20 mouse cellular contexts compared by ENCODE assay signal in the genomic region with DNA sequence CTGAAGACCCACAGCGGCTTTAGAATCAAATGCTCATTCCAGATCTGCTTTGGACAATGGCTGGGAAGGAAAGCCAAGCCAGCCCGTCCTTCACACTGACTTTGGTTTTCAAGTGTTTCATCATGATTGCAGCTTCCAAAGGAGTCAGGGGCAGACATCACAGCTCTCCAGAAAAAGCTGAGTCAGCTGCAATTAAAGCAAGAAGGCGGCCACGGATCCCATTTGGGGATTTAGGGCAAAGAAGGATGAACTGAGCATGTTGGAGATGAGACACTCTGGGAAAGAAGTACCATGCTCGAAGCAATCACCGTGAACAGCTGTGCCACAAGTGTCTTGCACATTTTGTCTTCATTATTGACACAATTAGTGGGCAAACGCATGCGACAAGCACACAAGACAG.
DNase-seq lines count a peak whose midpoint lies in the region; TF ChIP-seq lines count a peak whose summit lies in the region.
"Had no signal": no experiment of that assay in that cellular context is flagged by ENCODE, and none has a peak within 500 bp of the region (broad histone marks: within the 10 kb centered on the region; RNA-seq: fewer than 3 reads in every experiment).

No protein-coding gene starts in this region.

- H3K27me3 ChIP-seq in thymus, adult 2 months (ENCODE audit: control insufficient read depth, insufficient read depth, low read length) = no peaks in the 10 kb centered on the region
- H3K27me3 ChIP-seq: embryonic facial prominence, embryonic 13.5 days; embryonic facial prominence, embryonic 15.5 days; forebrain, embryonic 12.5 days had no signal

- H3K9me3 ChIP-seq in ES-E14 (ENCODE audit: control insufficient read depth, insufficient read depth, low read depth, low read length) = no peaks in the 10 kb centered on the region
- H3K9me3 ChIP-seq: embryonic facial prominence, embryonic 13.5 days; embryonic facial prominence, embryonic 15.5 days; forebrain, embryonic 10.5 days; forebrain, embryonic 12.5 days had no signal

- in situ Hi-C loops in ES-E14 (cut with MboI; ENCODE audit: low sequenced_read_pairs in 2 of 2, unreplicated experiment in 2 of 2) = no loop called here

- peak overlapping the region; percentile 68 for H3K27ac ChIP-seq in left cerebral cortex, adult 2 months
- no peak overlapping the region for H3K27ac ChIP-seq in ES-E14 (ENCODE audit: insufficient read depth, low read depth, low read length, poor library complexity, severe bottlenecking)
- H3K27ac ChIP-seq in cortical plate, adult 2 months (ENCODE audit: insufficient read depth, low read length) = peak overlapping the region; percentile 69
- no peak overlapping the region for H3K27ac ChIP-seq in thymus, adult 2 months (ENCODE audit: control insufficient read depth, insufficient read depth, low read length)
- H3K27ac ChIP-seq: embryonic facial prominence, embryonic 13.5 days; embryonic facial prominence, embryonic 15.5 days; forebrain, embryonic 10.5 days; forebrain, embryonic 12.5 days had no signal

- no peak for TF ChIP-seq POLR2A in cortical plate, adult 2 months (IDR thresholded peaks at IDR 0.05; ENCODE audit: extremely low read depth, insufficient read depth, low read length)
- TF ChIP-seq POLR2A in thymus, adult 2 months (IDR thresholded peaks at IDR 0.05; ENCODE audit: control insufficient read depth, extremely low read depth, insufficient read depth, low read length, poor library complexity) = no peak

- no peak for TF ChIP-seq CTCF in left cerebral cortex, adult 2 months (IDR thresholded peaks at IDR 0.05)
- TF ChIP-seq CTCF in cortical plate, adult 2 months (IDR thresholded peaks at IDR 0.05; ENCODE audit: extremely low read depth, insufficient read depth, low read length) = no peak
- no peak for TF ChIP-seq CTCF in thymus, adult 2 months (IDR thresholded peaks at IDR 0.05; ENCODE audit: borderline replicate concordance, control insufficient read depth, extremely low read depth, insufficient read depth, low read length, poor library complexity)

- no peaks in the 10 kb centered on the region for H3K36me3 ChIP-seq in ES-E14 (ENCODE audit: control insufficient read depth, insufficient read depth, low read length, poor library complexity, severe bottlenecking)
- H3K36me3 ChIP-seq in thymus, adult 2 months (ENCODE audit: control insufficient read depth, insufficient read depth, low read length) = no peaks in the 10 kb centered on the region
- H3K36me3 ChIP-seq: embryonic facial prominence, embryonic 13.5 days; embryonic facial prominence, embryonic 15.5 days; forebrain, embryonic 10.5 days; forebrain, embryonic 12.5 days had no signal

- H3K9ac ChIP-seq in ES-E14 (ENCODE audit: insufficient read depth, low read depth, low read length, poor library complexity, severe bottlenecking) = no peak overlapping the region
- H3K9ac ChIP-seq: embryonic facial prominence, embryonic 13.5 days; embryonic facial prominence, embryonic 15.5 days; forebrain, embryonic 12.5 days had no signal

- no peak overlapping the region for H3K4me3 ChIP-seq in left cerebral cortex, adult 2 months
- no peak overlapping the region for H3K4me3 ChIP-seq in ES-E14 (ENCODE audit: insufficient read depth in 1 of 2, low read depth in 1 of 2, low read length in 2 of 2, poor library complexity in 1 of 2, severe bottlenecking in 1 of 2)
- H3K4me3 ChIP-seq in cortical plate, adult 2 months (ENCODE audit: insufficient read depth, low read length) = no peak overlapping the region
- no peak overlapping the region for H3K4me3 ChIP-seq in thymus, adult 2 months (ENCODE audit: control insufficient read depth, insufficient read depth, low read length)
- H3K4me3 ChIP-seq: embryonic facial prominence, embryonic 13.5 days; embryonic facial prominence, embryonic 15.5 days; erythroblast, embryonic 14.5 days; forebrain, embryonic 10.5 days; forebrain, embryonic 12.5 days had no signal

- intact Hi-C loops in left cerebral cortex, adult 2 months (cut with DNase I) = loop anchor here (5.0 kb wide), 2 partner anchors 65 to 195 kb away; no protein-coding TSS in a partner anchor
- intact Hi-C loops in heart, postnatal 10 days (cut with DNase I) = loop anchor here (10.0 kb wide), 1 partner anchor 192 kb away; no protein-coding TSS in a partner anchor

- WGBS in thymus, adult 2 months = 91% methylated on average over 8 of the region's 8 CpGs

- no peaks in the 10 kb centered on the region for H3K4me1 ChIP-seq in ES-E14 (ENCODE audit: control insufficient read depth in 2 of 2, insufficient read depth in 2 of 2, low read length in 2 of 2, poor library complexity in 1 of 2)
- H3K4me1 ChIP-seq in cortical plate, adult 2 months (ENCODE audit: control insufficient read depth, insufficient read depth, low read length) = peaks cover 3% of the 10 kb centered on the region
- no peaks in the 10 kb centered on the region for H3K4me1 ChIP-seq in thymus, adult 2 months (replicated peaks; ENCODE audit: control insufficient read depth, insufficient read depth, low read length)
- H3K4me1 ChIP-seq: embryonic facial prominence, embryonic 13.5 days; embryonic facial prominence, embryonic 15.5 days; forebrain, embryonic 10.5 days; forebrain, embryonic 12.5 days had no signal

- DNase-seq in left cerebral cortex, adult 2 months (ENCODE audit: extremely low spot score in 1 of 2, low spot score in 2 of 2) = no peak
- no peak for DNase-seq in left cerebral cortex, adult 11 months (ENCODE audit: low spot score)
- DNase-seq in ES-E14 (ENCODE audit: low read depth, low spot score) = no peak
- no peak for DNase-seq in heart, postnatal 10 days
- no peak for DNase-seq in thymus, adult 2 months
- DNase-seq: adrenal gland, adult 2 months; adrenal gland, postnatal 10 days; adrenal gland, postnatal 25 days; cerebellum, adult 11-12 months; cerebellum, adult 2 months; cerebellum, adult 9-10 months; cerebellum, postnatal 10 days; cerebellum, postnatal 25 days; embryo, embryonic 11 days had no signal

TF ChIP-seq in ES-E14, 5 proteins besides CTCF, POLR2A, EP300 and RAD21:
- TF ChIP-seq MAFK (IDR thresholded peaks at IDR 0.05; ENCODE audit: insufficient read depth, low read depth, low read length) = peak; percentile 87
- TF ChIP-seq ZC3H11A (IDR thresholded peaks at IDR 0.05; ENCODE audit: borderline replicate concordance, low read depth, low read length) = no peak

Comparison
In these comparisons a context has a peak if more than half of its experiments do, and no peak if none do; other contexts are left out.
1. H3K27ac ChIP-seq: peak in left cerebral cortex, adult 2 months (single experiment) and cortical plate, adult 2 months (single experiment); none in ES-E14 (single experiment) and thymus, adult 2 months (single experiment).